Mouse (Mus musculus) hindbrain, embryonic 14.5 days (tissue): Measurements from ENCODE around the gene Ugt2b36. TPM values are rescaled to one million over a fixed set of nuclear protein-coding genes. Genes with fewer than 3 reads are reported as not detected.
"Not testable (repeated sequence)": the region's sequence is repeated elsewhere in the genome, so short reads cannot be mapped to it uniquely, and the experiment has no call there.

Experiments
- ATAC-seq: fragments of 200-750 bp; cut with Nextera tagmentation; 2 replicates; pipeline ENCODE4 v1.8.0; 2017; ENCODE audit warnings: moderate number of reproducible peaks, mild to moderate bottlenecking, moderate TSS enrichment, moderate library complexity; ENCODE audit not compliant: low FRiP score
- DNase-seq: peaks from one replicate; pipeline ENCODE4 v3.0.0-alpha.2; 2015; ENCODE audit warnings: low spot score
- H3K27ac ChIP-seq: fragments of 300-500 bp; sonication (generic); 2 replicates; pipeline ENCODE4 v1.5.1; 2014; ENCODE audit warnings: mild to moderate bottlenecking, moderate library complexity
- H3K27me3 ChIP-seq: fragments of 300-500 bp; sonication (generic); 2 replicates; pipeline ENCODE4 v1.6.1; 2014; ENCODE audit warnings: mild to moderate bottlenecking, low read length, mixed read lengths; ENCODE audit not compliant: control insufficient read depth, insufficient read depth
- H3K36me3 ChIP-seq: fragments of 300-500 bp; sonication (generic); replicated peaks from 2 replicates; pipeline ENCODE4 v1.6.1; 2014; ENCODE audit not compliant: control insufficient read depth, insufficient read depth
- H3K4me1 ChIP-seq: fragments of 300-500 bp; sonication (generic); replicated peaks from 2 replicates; pipeline ENCODE4 v1.6.1; 2014; ENCODE audit warnings: antibody characterized with exemption, low read length, mixed read lengths; ENCODE audit not compliant: control insufficient read depth, insufficient read depth
- H3K4me2 ChIP-seq: fragments of 300-500 bp; sonication (generic); replicated peaks from 2 replicates; pipeline ENCODE4 v1.6.1; 2014; ENCODE audit warnings: mild to moderate bottlenecking, moderate library complexity
- H3K4me3 ChIP-seq: fragments of 300-500 bp; sonication (generic); replicated peaks from 2 replicates; pipeline ENCODE4 v1.5.1; 2014; ENCODE audit warnings: mild to moderate bottlenecking, low read length
- H3K9ac ChIP-seq: fragments of 300-500 bp; sonication (generic); 2 replicates; pipeline ENCODE4 v1.6.1; 2014
- H3K9me3 ChIP-seq: fragments of 300-500 bp; sonication (generic); 2 replicates; pipeline ENCODE4 v1.6.1; 2016; ENCODE audit warnings: low read length; ENCODE audit not compliant: control insufficient read depth
- WGBS: fragments of 180-500 bp; shearing (Covaris S2); extraction: QIAGEN DNeasy Blood & Tissue Kit; methylation state at CpG from one replicate; pipeline ENCODE4 v1.1.7; 2014; 5-methylcytosine and 5-hydroxymethylcytosine counted together
- polyA plus RNA-seq: library from polyadenylated mRNA; unstranded; fragments of >200 nt; fragmentation: Nextera tagmentation; extraction: Ambion mirVana; gene quantifications from 2 replicates; pipeline ENCODE4 v1.2.1, GENCODE M21; 2014

Ugt2b36 gene
- polyA plus RNA-seq, result 0.18 TPM in 1 of 2 replicates, not detected in the other

DNA sequence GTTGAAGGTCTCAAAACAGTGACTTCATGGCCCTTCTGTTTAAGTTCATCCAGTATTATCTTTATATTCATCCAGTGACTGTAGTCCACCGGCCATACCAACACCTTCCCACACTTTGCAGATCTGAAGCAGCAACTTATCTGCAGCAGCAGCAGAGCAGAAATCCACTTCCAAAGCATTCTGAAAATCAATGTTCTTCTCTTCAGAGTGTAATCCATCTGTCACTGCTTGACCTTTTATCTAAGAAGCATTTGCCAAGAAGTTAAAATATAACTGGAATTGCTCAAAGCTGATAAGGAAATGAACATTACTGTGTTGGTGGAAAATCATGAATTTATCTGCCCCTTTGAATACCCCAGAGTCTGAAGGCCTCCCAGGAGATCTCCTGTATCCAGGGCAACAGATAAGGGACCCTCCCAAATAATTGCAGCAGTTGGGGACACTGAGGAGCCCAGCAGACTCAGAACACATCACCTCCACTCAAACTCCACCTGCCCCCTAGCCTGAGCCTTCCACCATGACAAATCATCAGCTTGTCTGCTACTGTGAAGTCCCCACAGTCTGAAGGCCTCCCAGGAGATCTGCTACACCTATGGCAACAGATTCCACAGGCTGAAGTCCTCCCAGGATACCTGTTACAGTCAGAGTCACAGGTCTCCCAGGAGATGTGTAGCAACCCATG is at the start of gene Ugt2b36:
Ugt2b36 (minus strand) TSS at position 210 of the 682 bp plus-strand sequence.
- H3K4me3 ChIP-seq, result no peak within 1 kb of the TSS
- WGBS, result 86% methylated on average over 1 of the region's 1 CpGs
- no peaks in the 10 kb centered on the region for H3K36me3 ChIP-seq
- H3K4me2 ChIP-seq, result no peak within 1 kb of the TSS
- no peak within 1 kb of the TSS for H3K9ac ChIP-seq
- no peak for DNase-seq
- H3K27ac ChIP-seq, result no peak within 1 kb of the TSS
- H3K9me3 ChIP-seq, result no peaks in the 10 kb centered on the region
- no peak for ATAC-seq
- no peaks in the 10 kb centered on the region for H3K4me1 ChIP-seq
- no peaks in the 10 kb centered on the region for H3K27me3 ChIP-seq

DNA sequence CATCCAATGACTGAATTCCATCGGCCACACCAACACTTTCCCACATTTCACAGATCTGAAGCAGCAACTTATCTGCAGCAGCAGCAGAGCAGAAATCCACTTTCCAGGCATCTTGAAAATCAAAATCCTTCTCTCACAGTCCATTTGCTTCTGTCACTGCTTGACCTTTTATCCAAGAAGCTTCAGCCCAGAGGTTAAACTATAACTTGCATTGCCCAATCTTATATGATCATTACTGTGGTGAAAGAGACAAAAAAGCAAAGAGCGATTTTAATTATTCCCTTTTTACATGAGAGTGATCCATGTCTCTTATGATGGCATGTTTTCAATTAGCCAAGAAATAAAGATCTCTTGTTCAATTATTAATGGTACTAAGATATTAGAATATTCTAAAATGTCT is 47.8 kb upstream of the Ugt2b36 start, which contains the start of gene Ugt2b5:
Ugt2b5 (minus strand) TSS at position 123 of the 400 bp plus-strand sequence.
- WGBS, result 91% methylated on average over 1 of the region's 2 CpGs
- not testable (repeated sequence) for ATAC-seq, H3K27me3 ChIP-seq, H3K4me2 ChIP-seq, H3K27ac ChIP-seq, H3K4me1 ChIP-seq, H3K36me3 ChIP-seq, H3K9me3 ChIP-seq, H3K9ac ChIP-seq, H3K4me3 ChIP-seq, DNase-seq

DNA sequence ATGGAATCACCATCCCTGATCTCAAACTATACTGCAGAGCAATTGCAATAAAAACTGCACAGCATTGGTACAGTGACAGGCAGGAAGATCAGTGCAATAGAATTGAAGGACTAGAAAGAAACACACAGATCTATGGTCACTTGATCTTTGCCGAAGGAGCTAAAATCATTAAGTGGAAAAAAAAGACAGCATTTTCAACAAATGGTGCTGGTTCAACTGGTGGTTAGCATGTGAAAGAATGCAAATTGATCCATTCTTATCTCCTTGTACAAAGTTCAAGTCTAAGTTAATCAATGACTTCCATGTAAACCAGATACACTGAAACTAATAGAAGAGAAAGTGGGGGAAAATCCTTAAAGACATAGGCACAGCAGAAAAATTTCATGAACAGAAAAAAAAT is 11.3 kb upstream of the Ugt2b36 start:
- not testable (repeated sequence) for DNase-seq, H3K27me3 ChIP-seq, H3K4me2 ChIP-seq, ATAC-seq, H3K27ac ChIP-seq, H3K36me3 ChIP-seq, H3K9me3 ChIP-seq, H3K9ac ChIP-seq, H3K4me3 ChIP-seq, H3K4me1 ChIP-seq
- 92% methylated on average over 1 of the region's 1 CpGs for WGBS

DNA sequence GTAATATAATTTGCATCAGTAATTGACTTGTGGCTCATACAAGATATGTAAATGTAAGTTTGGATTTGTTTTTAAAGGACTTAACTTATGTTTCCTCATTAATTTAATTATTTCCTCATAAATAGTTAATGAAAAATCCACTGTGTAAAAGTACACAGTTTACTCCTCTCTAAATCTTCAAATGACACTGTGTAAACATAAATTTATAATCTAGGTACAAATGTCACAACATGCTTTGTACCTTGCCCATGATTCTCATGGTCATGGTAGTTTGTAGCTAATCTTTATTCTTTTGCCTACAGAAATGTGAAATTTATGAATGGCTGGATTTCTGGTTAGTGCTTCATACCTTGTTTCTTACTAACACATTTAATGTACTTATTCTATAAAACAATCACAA is 1.2 kb downstream of the Ugt2b36 start:
- no peak overlapping the region for H3K4me2 ChIP-seq
- no peaks in the 10 kb centered on the region for H3K27me3 ChIP-seq
- ATAC-seq (no peak), DNase-seq (no peak)
- H3K4me1 ChIP-seq, result no peaks in the 10 kb centered on the region
- no peak overlapping the region for H3K4me3 ChIP-seq
- no peaks in the 10 kb centered on the region for H3K36me3 ChIP-seq
- H3K27ac ChIP-seq, result no peak overlapping the region
- H3K9ac ChIP-seq, result no peak overlapping the region
- H3K9me3 ChIP-seq, result no peaks in the 10 kb centered on the region

DNA sequence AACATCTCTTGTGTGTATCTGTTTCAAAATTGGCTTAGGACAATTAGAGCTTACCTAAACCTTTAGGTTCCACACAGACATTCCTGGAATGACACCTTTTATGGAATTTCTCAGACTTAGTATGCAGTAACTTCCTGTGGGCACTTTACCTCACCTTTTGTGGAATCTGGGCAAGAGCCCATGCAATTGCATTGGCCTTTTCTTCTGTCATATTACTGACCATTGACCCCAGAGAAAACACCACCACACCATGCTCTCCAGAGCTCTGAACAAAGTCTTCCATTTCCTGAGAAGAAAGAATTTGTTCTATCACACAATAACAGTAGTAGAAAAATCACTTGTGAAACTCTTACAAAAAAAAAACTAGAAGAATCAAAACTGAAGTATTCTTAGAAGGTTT is 3.1 kb downstream of the Ugt2b36 start:
- H3K36me3 ChIP-seq, result no peaks in the 10 kb centered on the region
- H3K4me2 ChIP-seq, result no peak overlapping the region
- H3K4me1 ChIP-seq, result no peaks in the 10 kb centered on the region
- DNase-seq (no peak), ATAC-seq (no peak)
- no peak overlapping the region for H3K27ac ChIP-seq
- H3K4me3 ChIP-seq, result no peak overlapping the region
- no peaks in the 10 kb centered on the region for H3K27me3 ChIP-seq
- no peaks in the 10 kb centered on the region for H3K9me3 ChIP-seq
- no peak overlapping the region for H3K9ac ChIP-seq

DNA sequence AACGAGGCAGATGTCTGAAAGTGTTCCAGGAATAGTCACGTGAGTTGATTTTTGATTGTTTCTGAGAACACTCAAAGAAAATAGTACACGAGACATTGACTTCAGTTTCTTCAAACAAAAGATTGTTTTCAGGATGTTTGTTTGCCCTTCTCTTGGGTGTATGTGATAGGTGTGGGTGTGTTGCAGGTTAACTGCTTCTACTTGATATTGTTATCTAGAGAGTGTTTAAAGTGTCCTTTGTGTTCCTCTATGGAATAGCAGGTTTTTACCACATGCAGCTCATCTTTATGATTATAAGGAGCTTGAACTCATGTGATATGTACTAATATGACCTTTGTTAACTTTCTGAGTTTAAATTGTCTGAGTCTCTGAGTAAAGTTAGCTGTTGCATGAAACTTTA is 6.1 kb downstream of the Ugt2b36 start:
- no peak overlapping the region for H3K9ac ChIP-seq
- DNase-seq, result no peak
- no peak overlapping the region for H3K27ac ChIP-seq
- ATAC-seq, result no peak
- H3K27me3 ChIP-seq, result no peaks in the 10 kb centered on the region
- H3K4me2 ChIP-seq, result no peak overlapping the region
- no peaks in the 10 kb centered on the region for H3K36me3 ChIP-seq
- 85% methylated on average over 3 of the region's 3 CpGs for WGBS
- H3K9me3 ChIP-seq, result no peaks in the 10 kb centered on the region
- H3K4me3 ChIP-seq, result no peak overlapping the region
- H3K4me1 ChIP-seq, result no peaks in the 10 kb centered on the region

DNA sequence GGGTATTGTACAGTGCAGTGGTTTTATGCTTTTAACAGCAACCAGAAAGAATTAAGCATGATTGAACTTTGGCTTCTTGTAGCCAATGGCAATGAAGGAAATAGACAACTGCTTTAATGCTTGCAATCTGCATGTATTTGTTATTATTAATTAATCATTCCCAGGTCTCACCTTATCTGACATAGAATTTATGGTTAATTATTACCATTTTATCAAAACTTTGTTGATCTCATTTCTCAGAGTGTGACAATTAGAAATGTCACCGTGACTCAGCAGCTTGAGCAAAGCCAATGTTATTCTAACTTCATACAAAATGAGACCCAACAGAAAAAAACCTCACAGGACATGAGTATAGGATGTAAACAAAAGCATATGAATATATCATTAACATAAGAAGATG is 61.7 kb downstream of the Ugt2b36 start:
- H3K27me3 ChIP-seq, result no peaks in the 10 kb centered on the region
- no peak overlapping the region for H3K27ac ChIP-seq
- DNase-seq (no peak), ATAC-seq (no peak)
- WGBS, result 91% methylated on average over 1 of the region's 1 CpGs
- H3K36me3 ChIP-seq, result no peaks in the 10 kb centered on the region
- H3K9me3 ChIP-seq, result no peaks in the 10 kb centered on the region
- no peaks in the 10 kb centered on the region for H3K4me1 ChIP-seq
- H3K4me3 ChIP-seq, result no peak overlapping the region
- no peak overlapping the region for H3K9ac ChIP-seq
- no peak overlapping the region for H3K4me2 ChIP-seq

DNA sequence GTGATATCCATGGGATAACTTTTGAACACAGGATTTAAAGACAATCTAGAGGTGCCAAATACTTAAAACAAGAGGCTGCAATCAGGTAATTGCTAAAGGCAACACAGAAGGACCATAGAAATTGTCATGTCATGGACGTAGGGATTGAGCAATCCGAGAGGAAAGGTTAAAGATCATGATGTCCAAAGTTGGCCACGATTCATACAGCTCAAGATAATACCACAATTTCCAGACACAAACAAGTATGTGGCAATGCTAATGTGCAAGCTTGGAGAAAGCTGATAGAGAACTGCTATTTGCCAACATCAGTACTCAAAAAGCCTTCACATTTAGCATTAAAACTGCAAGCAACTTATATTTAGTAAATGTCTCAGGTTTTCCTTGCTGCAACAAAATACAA is 65.0 kb downstream of the Ugt2b36 start:
- no peaks in the 10 kb centered on the region for H3K36me3 ChIP-seq
- no peaks in the 10 kb centered on the region for H3K4me1 ChIP-seq
- H3K4me2 ChIP-seq, result no peak overlapping the region
- H3K27me3 ChIP-seq, result no peaks in the 10 kb centered on the region
- H3K27ac ChIP-seq, result no peak overlapping the region
- no peak overlapping the region for H3K4me3 ChIP-seq
- H3K9me3 ChIP-seq, result no peaks in the 10 kb centered on the region
- H3K9ac ChIP-seq, result no peak overlapping the region
- 83% methylated on average over 3 of the region's 3 CpGs for WGBS
- ATAC-seq (no peak), DNase-seq (no peak)
